Mouse (Mus musculus) urinary bladder, postnatal 36 days (tissue): ENCODE data around the gene Sco2.
A peak's percentile ranks its signal among the peaks of the same experiment; 100 is the strongest.

ENCODE experiments used
- DNase-seq, 2 experiments: peaks; one replicate each; pipeline ENCODE4 v3.0.0; 2022; ENCODE audit warnings: low spot score in 2 of 2, mixed read lengths in 1 of 2

Sco2 gene

GRCm38 (mm10) chr15:89373762-89374248, at the start of gene Sco2:
Sco2 (minus strand) TSS chr15:89373846.
- DNase-seq, result peak; percentile 91 to 92

GRCm38 (mm10) chr15:89421938-89422337, 48.3 kb upstream of the Sco2 start:
- DNase-seq, result no peak

- no peak for DNase-seq
Observed at GRCm38 (mm10) chr15:89415282-89415681, 41.6 kb upstream of the Sco2 start.

DNA sequence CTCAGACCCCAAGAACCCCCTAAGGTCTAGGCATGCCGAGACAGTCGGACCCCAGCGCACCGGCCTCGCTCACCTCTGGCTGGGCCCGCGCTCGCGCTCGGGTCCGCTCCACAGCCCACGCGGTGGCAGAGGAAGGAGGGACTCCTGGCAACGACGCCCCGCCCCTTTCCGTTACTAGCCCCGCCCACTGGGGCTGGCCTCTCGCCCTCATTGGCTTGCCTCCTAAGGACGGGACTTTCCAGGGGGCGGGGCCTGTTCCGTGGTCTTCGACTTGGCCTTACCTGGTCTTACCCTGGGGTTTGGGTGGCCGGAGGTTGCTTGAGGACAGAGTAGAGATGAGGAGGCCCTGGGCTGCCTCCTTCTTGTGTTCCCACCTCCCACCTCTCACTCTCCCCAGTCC, 36.5 kb upstream of the Sco2 start, which contains the start of gene Syce3:
TSS of gene Syce3 (minus strand) at position 386 of the 400 bp plus-strand sequence.
- DNase-seq, result no peak

DNA sequence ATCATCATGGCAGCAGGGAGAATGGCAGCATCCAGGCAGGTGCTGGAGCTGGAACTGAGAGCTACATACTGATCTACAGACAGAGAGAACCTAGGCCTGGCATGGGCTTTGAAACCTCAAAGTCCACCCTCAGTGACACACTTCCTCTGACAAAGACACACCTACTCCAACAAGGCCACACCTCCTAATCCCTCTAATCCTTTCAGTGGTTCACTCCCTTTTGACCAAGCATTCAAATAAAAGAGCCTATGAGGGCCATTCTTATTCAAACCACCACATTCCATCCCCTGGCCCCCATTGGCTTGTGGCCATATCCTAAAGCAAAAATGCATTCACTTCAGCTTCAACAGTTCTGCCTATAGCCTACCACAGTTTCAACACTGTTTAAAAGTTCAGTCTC, 33.0 kb upstream of the Sco2 start:
- no peak for DNase-seq

DNA sequence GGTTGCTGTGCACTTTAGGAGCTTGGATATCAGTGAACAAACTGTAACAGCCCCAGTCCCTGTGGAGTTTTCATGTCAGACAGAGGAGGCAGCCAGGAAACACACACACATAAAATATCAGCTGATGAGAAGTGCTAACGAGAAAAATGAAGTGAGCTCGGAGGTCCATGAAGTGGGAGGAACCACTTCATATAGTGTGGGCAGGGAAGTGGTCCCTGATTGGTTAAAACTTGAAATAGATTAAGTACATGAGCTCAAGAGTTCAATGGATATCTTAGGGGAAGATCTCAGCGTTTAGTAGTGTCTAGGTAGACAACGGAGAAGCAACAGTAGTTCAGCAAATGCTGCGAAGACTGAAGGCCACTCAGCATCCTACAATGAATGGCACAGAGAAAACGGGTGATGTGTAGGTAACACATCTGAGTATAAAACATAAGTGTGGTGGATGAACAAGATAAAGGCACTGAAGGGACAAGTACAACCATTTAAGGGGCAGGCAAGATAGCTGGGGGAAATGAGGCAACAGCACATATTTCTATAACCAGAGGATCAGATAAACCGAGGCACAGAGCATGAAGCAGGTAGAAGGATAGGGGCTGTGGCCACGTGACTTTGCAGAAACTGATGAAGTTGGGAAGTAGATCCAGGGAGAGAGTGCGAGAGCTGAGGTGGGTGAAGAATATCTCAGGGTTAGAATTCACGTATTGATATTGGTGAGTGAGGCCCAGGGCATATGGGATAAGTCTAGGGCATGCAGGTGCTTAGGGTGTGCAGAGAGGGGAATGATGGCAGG, 31.4 kb upstream of the Sco2 start:
- no peak for DNase-seq

GRCm38 (mm10) chr15:89402471-89402870, 28.8 kb upstream of the Sco2 start:
- DNase-seq, result no peak

- DNase-seq, result no peak
Observed at GRCm38 (mm10) chr15:89399716-89400115, 26.1 kb upstream of the Sco2 start.

DNA sequence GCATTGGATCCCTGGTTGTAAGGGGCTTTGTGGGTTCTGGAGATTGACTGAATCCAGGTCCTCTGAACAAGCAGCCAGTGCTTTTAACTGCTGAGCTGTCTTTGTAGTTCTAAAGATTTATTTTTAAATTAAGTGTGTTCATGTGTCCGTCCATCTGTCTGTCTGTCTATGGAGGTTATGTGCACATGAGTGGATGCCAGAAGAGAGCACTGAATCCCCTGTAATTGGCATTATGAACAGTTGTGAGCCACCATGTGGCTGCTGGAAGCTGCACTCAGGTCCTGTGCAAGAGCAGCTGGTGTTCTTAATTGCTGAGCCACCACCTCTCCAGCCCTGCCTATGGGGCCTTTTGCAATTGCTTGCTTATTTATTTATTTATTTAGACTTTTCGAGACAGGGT, 24.5 kb upstream of the Sco2 start:
- no peak for DNase-seq

DNA sequence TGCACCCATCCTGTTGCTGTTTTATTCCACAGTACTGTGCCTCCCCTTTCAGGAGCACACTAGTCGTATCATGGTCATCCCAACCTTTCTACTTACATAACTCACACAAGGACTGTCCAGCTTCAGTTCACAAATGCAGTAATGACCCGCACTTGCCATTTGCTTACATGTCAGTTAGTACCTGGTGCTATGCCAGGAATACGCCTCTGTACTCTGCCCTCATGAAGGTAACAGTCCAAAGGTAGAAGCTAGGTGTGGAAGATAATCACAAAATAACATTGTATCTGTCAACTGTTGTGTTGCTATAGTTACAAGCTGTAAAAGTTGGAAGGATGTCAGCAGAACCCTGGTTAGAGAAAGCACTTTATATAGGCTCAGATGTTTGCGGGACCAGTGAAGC, 23.2 kb upstream of the Sco2 start:
- DNase-seq, result no peak

DNA sequence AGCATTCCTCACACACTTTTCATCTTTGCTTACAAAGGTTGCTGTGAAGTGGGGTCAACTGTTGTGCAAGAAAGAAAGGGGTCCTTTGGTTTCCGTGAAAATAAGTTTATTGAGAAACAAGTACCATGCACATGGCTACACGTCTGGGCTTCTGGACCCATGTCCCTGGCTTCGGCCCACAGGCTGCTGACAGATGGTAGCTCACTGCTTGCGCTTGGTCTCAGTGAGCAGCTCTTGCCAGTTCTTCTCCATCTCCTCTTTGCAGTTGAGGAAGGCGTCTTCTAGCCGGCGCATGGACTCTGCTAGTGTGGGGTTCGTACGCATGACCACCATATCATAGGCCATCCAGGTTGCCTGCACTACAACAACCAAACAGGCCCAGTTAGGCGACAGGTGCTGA, 16.4 kb upstream of the Sco2 start:
- no peak for DNase-seq

GRCm38 (mm10) chr15:89387127-89387526, 13.5 kb upstream of the Sco2 start:
- DNase-seq, result no peak

GRCm38 (mm10) chr15:89384617-89385016, 11.0 kb upstream of the Sco2 start, which contains the start of gene Klhdc7b:
Klhdc7b (plus strand) TSS chr15:89384917.
- DNase-seq, result no peak

DNA sequence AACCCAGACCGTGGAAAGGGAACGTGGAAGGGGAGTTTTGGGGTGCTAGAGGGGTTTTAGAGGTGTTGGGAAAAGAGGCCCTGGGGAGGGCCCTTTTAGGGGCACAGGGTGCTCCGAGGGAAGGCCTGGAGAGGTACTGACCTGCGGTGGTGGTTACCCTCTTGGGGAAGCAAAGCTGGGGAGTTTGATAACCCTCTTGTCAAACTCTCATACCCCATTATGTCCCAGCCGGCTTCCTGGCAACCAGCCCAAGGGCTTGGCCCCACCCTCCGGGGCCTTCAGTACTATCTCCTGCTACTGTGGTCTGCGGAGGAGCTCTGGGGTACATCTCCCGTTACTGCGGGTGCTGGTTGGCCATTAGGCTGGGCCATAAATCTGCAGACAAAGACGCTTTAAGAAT, 5.8 kb upstream of the Sco2 start:
- DNase-seq, result no peak

GRCm38 (mm10) chr15:89378831-89379401, 5.3 kb upstream of the Sco2 start, which contains the start of gene Odf3b:
Odf3b (minus strand) TSS chr15:89379282.
- no peak for DNase-seq

DNA sequence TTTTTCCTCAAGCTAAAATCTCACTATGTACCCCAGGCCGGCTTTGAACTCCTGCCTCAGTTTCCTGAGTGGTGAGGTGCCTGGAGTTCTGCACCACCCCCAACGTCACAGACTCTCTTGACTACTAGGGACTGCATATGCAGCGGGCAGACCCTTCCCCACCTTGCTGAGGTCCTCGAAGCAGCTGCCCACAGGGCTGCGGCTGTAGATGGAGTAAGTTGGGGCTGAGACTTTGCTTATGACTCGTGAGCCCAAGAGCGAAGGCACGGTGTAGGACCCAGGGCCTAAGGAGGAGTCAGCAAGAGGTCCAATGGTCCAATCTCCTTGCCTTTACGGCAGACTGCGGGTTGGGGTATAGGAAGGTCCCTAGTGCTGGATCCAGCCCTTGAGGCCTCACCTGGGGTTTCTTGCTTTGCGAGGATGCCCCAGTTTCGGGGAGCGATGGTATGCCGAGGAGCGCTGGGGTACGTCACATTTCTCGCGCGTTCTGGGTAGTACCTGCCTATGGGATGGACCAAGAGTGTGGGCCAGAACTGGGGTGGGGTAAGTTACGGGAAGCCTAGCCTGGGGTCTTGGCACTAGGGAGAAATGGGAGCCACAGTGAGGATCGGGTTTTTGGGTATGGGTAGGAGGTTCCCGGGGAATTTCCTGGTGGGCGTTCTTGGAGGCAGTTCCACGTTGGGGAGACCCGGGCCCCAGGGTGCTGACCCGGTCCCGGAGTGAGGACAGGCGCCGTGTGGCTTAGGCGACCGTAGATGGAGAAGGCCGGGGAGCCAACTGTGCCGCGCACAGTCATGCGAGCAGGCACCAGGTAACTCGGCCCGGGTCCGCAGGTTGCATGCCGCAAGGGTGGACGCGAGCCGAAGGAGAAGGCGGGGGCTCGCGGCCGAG, 4.5 kb upstream of the Sco2 start:
- no peak for DNase-seq

DNA sequence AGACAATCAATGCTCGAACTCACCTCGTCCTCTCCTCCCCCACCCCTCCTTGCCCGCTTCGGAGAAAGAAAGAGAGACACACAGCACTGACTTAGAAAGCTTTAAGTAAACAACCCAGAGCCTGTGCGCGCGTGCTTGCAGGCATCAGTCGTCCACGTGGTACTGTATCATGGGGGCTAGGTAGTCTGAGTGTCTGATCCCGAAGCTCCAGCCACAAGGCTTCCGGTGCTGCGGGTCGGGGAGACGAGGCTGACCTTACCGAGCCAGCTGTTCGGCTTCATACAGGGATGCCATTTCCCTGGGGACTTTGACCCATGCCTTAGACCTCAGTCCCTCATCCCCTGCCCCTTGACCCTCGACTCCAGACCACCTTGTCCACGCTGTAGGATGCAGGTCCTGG, 3.7 kb upstream of the Sco2 start:
- no peak for DNase-seq

- no peak for DNase-seq
Observed at GRCm38 (mm10) chr15:89376957-89377356, 3.3 kb upstream of the Sco2 start, which contains the start of gene Tymp. Tymp (minus strand) TSS chr15:89377039.

GRCm38 (mm10) chr15:89376040-89376439, 2.4 kb upstream of the Sco2 start:
- no peak for DNase-seq

DNA sequence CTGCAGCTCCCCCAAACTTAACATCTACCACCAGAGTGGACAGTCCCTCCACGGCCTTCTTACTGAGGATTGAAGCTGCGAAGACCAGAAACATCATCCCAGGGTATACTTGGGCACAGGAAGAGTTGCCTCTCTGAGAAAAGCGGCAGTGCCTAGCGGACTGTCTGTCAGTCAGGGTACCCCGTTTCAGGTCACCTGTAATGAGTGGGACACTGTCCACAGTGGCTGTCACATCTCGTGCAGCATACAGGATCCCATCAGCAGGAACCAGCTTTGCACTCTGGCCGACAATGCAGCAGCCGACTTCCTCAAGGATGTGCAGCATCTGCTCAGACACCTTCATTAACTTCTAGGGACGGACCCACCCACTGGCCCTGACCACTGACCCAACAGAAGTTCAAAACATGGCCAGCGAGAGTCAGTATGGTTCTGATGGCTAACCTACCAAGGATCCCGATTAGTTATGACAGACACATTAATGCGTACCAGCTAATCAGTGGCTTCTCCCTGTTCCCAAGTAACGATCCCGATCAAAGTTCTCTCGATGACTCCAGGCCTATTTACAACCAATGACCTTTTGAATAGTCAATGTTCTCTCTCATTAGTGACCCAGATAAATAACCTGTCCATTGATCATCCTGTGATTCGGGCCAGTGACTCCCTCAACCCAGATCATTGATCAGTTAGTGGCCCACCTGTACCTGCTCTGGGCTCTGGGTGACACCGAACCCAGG, 1.3 kb upstream of the Sco2 start:
- no peak for DNase-seq

- DNase-seq, result no peak
Observed at GRCm38 (mm10) chr15:89374340-89374739, 694 bp upstream of the Sco2 start.
